Mouse (Mus musculus) heart, embryonic 13.5 days (tissue): Measurements from ENCODE around the gene Zkscan4. TPM values are rescaled to one million over a fixed set of nuclear protein-coding genes. Genes with fewer than 3 reads are reported as not detected.

Source experiments
- ATAC-seq: fragments of 200-750 bp; cut with Nextera tagmentation; 2 replicates; pipeline ENCODE4 v1.8.0; 2017; ENCODE audit warnings: moderate TSS enrichment; ENCODE audit not compliant: insufficient number of reproducible peaks, low FRiP score, low TSS enrichment; ENCODE audit errors: extremely low read depth
- H3K27ac ChIP-seq: fragments of 300-500 bp; sonication (generic); replicated peaks from 2 replicates; pipeline ENCODE4 v1.5.1; 2015; ENCODE audit warnings: moderate library complexity, mild to moderate bottlenecking, inconsistent platforms
- H3K27me3 ChIP-seq: fragments of 300-500 bp; sonication (generic); replicated peaks from 2 replicates; pipeline ENCODE4 v1.6.1; 2015; ENCODE audit warnings: mild to moderate bottlenecking, inconsistent platforms
- H3K36me3 ChIP-seq: fragments of 300-500 bp; sonication (generic); 2 replicates; pipeline ENCODE4 v1.6.1; 2015; ENCODE audit warnings: mild to moderate bottlenecking, inconsistent platforms
- H3K4me1 ChIP-seq: fragments of 300-500 bp; sonication (generic); 2 replicates; pipeline ENCODE4 v1.6.1; 2015; ENCODE audit warnings: inconsistent platforms
- H3K4me2 ChIP-seq: fragments of 300-500 bp; sonication (generic); 2 replicates; pipeline ENCODE4 v1.6.1; 2015; ENCODE audit warnings: inconsistent platforms, mild to moderate bottlenecking, moderate library complexity
- H3K4me3 ChIP-seq: fragments of 300-500 bp; sonication (generic); 2 replicates; pipeline ENCODE4 v1.5.1; 2015; ENCODE audit warnings: moderate library complexity, mild to moderate bottlenecking, inconsistent platforms
- H3K9ac ChIP-seq: fragments of 300-500 bp; sonication (generic); 2 replicates; pipeline ENCODE4 v1.6.1; 2015; ENCODE audit warnings: inconsistent platforms, mild to moderate bottlenecking, moderate library complexity
- H3K9me3 ChIP-seq: fragments of 300-500 bp; sonication (generic); 2 replicates; pipeline ENCODE4 v1.6.1; 2016; ENCODE audit warnings: inconsistent platforms
- WGBS: fragments of 180-500 bp; shearing (Covaris S2); methylation state at CpG from one replicate; pipeline ENCODE4 v1.1.7; 2015; ENCODE audit warnings: mixed read lengths; 5-methylcytosine and 5-hydroxymethylcytosine counted together
- microRNA counts: library from miRNA; unstranded; fragments of <30 nt; microRNA quantifications from one replicate; lab custom pipeline; 2016
- microRNA-seq: library from miRNA; unstranded; fragments of <30 nt; microRNA quantifications from one replicate; pipeline ENCODE4, GENCODE M21; 2016
- polyA plus RNA-seq: library from polyadenylated mRNA; unstranded; fragments of >200 nt; fragmentation: Nextera tagmentation; extraction: Ambion mirVana; gene quantifications from 2 replicates; pipeline ENCODE4 v1.2.1, GENCODE M21; 2015

Gene Zkscan4
- polyA plus RNA-seq, 1 experiment from 2014 or later, result 1.4 TPM

GRCm38 (mm10) chr13:21530136-21530535, 51.4 kb downstream of the Zkscan4 start:
- H3K4me2 ChIP-seq, result peak overlapping the region; percentile 70
- no peak for ATAC-seq
- H3K27ac ChIP-seq, result no peak overlapping the region
- H3K9ac ChIP-seq, result peak overlapping the region; percentile 65; the same call in 1 of the 2 replicates
- H3K27me3 ChIP-seq, result no peaks in the 10 kb centered on the region
- 50% methylated on average over 7 of the region's 7 CpGs for WGBS
- no peaks in the 10 kb centered on the region for H3K9me3 ChIP-seq
- peaks cover 19% of the 10 kb centered on the region for H3K36me3 ChIP-seq
- peaks cover 10% of the 10 kb centered on the region for H3K4me1 ChIP-seq
- H3K4me3 ChIP-seq, result peak overlapping the region; percentile 91

- ATAC-seq, result peak; percentile 78; the same call in 1 of the 2 replicates
- peak within 1 kb of the TSS; percentile 93 for H3K27ac ChIP-seq
- H3K4me3 ChIP-seq, result peak within 1 kb of the TSS; percentile 91
- peak within 1 kb of the TSS; percentile 99 for H3K9ac ChIP-seq
- peak within 1 kb of the TSS; percentile 70 for H3K4me2 ChIP-seq
- under 1% methylated on average over 39 of the region's 39 CpGs for WGBS
- no peaks in the 10 kb centered on the region for H3K27me3 ChIP-seq
- no peaks in the 10 kb centered on the region for H3K9me3 ChIP-seq
- peaks cover 13% of the 10 kb centered on the region for H3K36me3 ChIP-seq
- H3K4me1 ChIP-seq, result peaks cover 10% of the 10 kb centered on the region
Observed at GRCm38 (mm10) chr13:21530781-21531201, 52.1 kb downstream of the Zkscan4 start, which contains the start of gene Zkscan8. Zkscan8 (minus strand) TSS chr13:21531120.

MicroRNAs encoded within 50 kb of the gene (microRNA counts, 519-probe panel; counts per million panel counts)
- 4,116 counts per million, percentile 76 among the panel's probes with 10 or more counts for microRNA mmu-miR-1896 (lab: Ali Mortazavi, UCI)

Small RNA genes lying within 50 kb of the gene (microRNA-seq; reads per million reads assigned to microRNA genes)
- not detected for gene Mir1896

Other genes starting within 250 kb of the Zkscan4 start
- gene Gpx5, start 186.2 kb upstream of the Zkscan4 start, polyA plus RNA-seq, result not detected in 2 replicates
- gene Gpx6, start 166.8 kb upstream of the Zkscan4 start, polyA plus RNA-seq, result not detected in 2 replicates
- gene Olfr1367, start 132.0 kb upstream of the Zkscan4 start, polyA plus RNA-seq, result not detected in 2 replicates
- 7.1 and 7.7 TPM in 2 replicates for gene Zscan12, start 116.1 kb upstream of the Zkscan4 start, polyA plus RNA-seq
- 61.2 and 72.2 TPM in 2 replicates for gene Zkscan3, start 76.2 kb upstream of the Zkscan4 start, polyA plus RNA-seq
- gene Pgbd1, start 37.8 kb upstream of the Zkscan4 start, polyA plus RNA-seq, result 3.1 and 3.2 TPM in 2 replicates
- gene Zscan26, start 25.2 kb upstream of the Zkscan4 start, polyA plus RNA-seq, result 28.0 and 29.7 TPM in 2 replicates
- gene Nkapl, start 10.4 kb upstream of the Zkscan4 start, polyA plus RNA-seq, result 2.0 and 2.1 TPM in 2 replicates
- not detected in 2 replicates for gene Gm10065, start 534 bp downstream of the Zkscan4 start, polyA plus RNA-seq
- gene AK157302, start 16.3 kb downstream of the Zkscan4 start, polyA plus RNA-seq, result 0.45 and 0.87 TPM in 2 replicates
- gene Gm11273, start 22.5 kb downstream of the Zkscan4 start, polyA plus RNA-seq, result 14.7 and 20.9 TPM in 2 replicates
- 3.8 and 4.8 TPM in 2 replicates for gene Zkscan8, start 52.2 kb downstream of the Zkscan4 start, polyA plus RNA-seq
- gene Olfr1366, start 63.9 kb downstream of the Zkscan4 start, polyA plus RNA-seq, result not detected in 2 replicates
- not detected in 2 replicates for gene Olfr1535, start 81.0 kb downstream of the Zkscan4 start, polyA plus RNA-seq
- not detected in 2 replicates for gene Olfr1364, start 102.9 kb downstream of the Zkscan4 start, polyA plus RNA-seq
- not detected in 2 replicates for gene Olfr1362, start 135.1 kb downstream of the Zkscan4 start, polyA plus RNA-seq
- not detected in 2 replicates for gene Olfr11, start 163.6 kb downstream of the Zkscan4 start, polyA plus RNA-seq
- gene Olfr1361, start 184.5 kb downstream of the Zkscan4 start, polyA plus RNA-seq, result not detected in 2 replicates
- gene Olfr1360, start 198.5 kb downstream of the Zkscan4 start, polyA plus RNA-seq, result not detected in 2 replicates
- not detected in 2 replicates for gene Olfr1359, start 219.2 kb downstream of the Zkscan4 start, polyA plus RNA-seq
- gene Hist1h2bl, start 237.2 kb downstream of the Zkscan4 start, polyA plus RNA-seq, result 1.9 TPM in 1 of 2 replicates, not detected in the other
- gene Hist1h2ai, start 237.5 kb downstream of the Zkscan4 start, polyA plus RNA-seq, result 9.8 and 10.5 TPM in 2 replicates
- gene Hist1h3h, start 238.8 kb downstream of the Zkscan4 start, polyA plus RNA-seq, result 0.62 and 2.3 TPM in 2 replicates
- 1.5 TPM in 2 replicates for gene Hist1h2bm, start 243.1 kb downstream of the Zkscan4 start, polyA plus RNA-seq